In genomic region chr3:124217131-124217530, GRCm38 (mm10) we compare ENCODE assay signal across 26 mouse cellular contexts.
"Had no signal": no experiment of that assay in that cellular context is flagged by ENCODE, and none has a peak within 500 bp of the region (broad histone marks: within the 10 kb centered on the region; RNA-seq: fewer than 3 reads in every experiment).

No protein-coding gene starts in this region.

- DNase-seq: kidney, adult 18-20 months; kidney, adult 9 months; kidney, postnatal 14 days; kidney, postnatal 4 days; layer of hippocampus, postnatal 36 days; liver, postnatal 0 days; lung, embryonic 14.5 days; lung, postnatal 10 days; lung, postnatal 36 days; right cerebral cortex, adult 18-20 months; right cerebral cortex, postnatal 14 days; right cerebral cortex, postnatal 4 days; thymus, adult 2 months; thymus, postnatal 14 days; thymus, postnatal 4 days had no signal

- H3K4me3 ChIP-seq: left cerebral cortex, adult 2 months; limb, embryonic 12.5 days; limb, embryonic 15.5 days; megakaryocyte, embryonic 14.5 days; midbrain, embryonic 10.5 days; midbrain, embryonic 13.5 days; myocyte; neural tube, embryonic 15.5 days had no signal

- H3K9me3 ChIP-seq: limb, embryonic 12.5 days; limb, embryonic 15.5 days; midbrain, embryonic 10.5 days; midbrain, embryonic 13.5 days; neural tube, embryonic 15.5 days had no signal

- ATAC-seq: liver, postnatal 0 days; midbrain, embryonic 13.5 days; midbrain, embryonic 16.5 days had no signal

- H3K27ac ChIP-seq: left cerebral cortex, adult 2 months; limb, embryonic 12.5 days; limb, embryonic 15.5 days; liver, embryonic 14.5 days; midbrain, embryonic 10.5 days; midbrain, embryonic 13.5 days; neural tube, embryonic 15.5 days had no signal

- H3K36me3 ChIP-seq: limb, embryonic 12.5 days; limb, embryonic 15.5 days; midbrain, embryonic 10.5 days; midbrain, embryonic 13.5 days; neural tube, embryonic 15.5 days had no signal

- H3K9ac ChIP-seq: limb, embryonic 12.5 days; limb, embryonic 15.5 days; liver, embryonic 14.5 days; liver, postnatal 0 days; lung, embryonic 14.5 days; midbrain, embryonic 13.5 days; neural tube, embryonic 15.5 days had no signal

- H3K4me2 ChIP-seq: limb, embryonic 12.5 days; limb, embryonic 15.5 days; liver, embryonic 11.5 days; lung, embryonic 14.5 days; midbrain, embryonic 13.5 days; neural tube, embryonic 15.5 days had no signal

- H3K27me3 ChIP-seq: limb, embryonic 12.5 days; limb, embryonic 15.5 days; megakaryocyte, embryonic 14.5 days; midbrain, embryonic 13.5 days; neural tube, embryonic 15.5 days had no signal

- H3K4me1 ChIP-seq: limb, embryonic 12.5 days; limb, embryonic 15.5 days; megakaryocyte, embryonic 14.5 days; midbrain, embryonic 10.5 days; midbrain, embryonic 13.5 days; neural tube, embryonic 15.5 days had no signal
